Mouse (Mus musculus): ENCODE results near the gene Camk1. TPM values are rescaled to one million over a fixed set of nuclear protein-coding genes. Genes with fewer than 3 reads are reported as not detected.

Camk1 gene
- 2.4 and 4.3 TPM in 2 replicates for polyA plus RNA-seq (2012; rRNA removed)

GRCm38 (mm10) chr6:113343177-113344092, at the start of gene Camk1:
TSS of gene Camk1 (minus strand) at chr6:113343984.
- TF ChIP-seq CTCF (IDR thresholded peaks at IDR 0.05; ENCODE audit: control insufficient read depth, insufficient read depth, insufficient replicate concordance, low read depth, low read length) (no peak), POLR2A (IDR thresholded peaks at IDR 0.05; ENCODE audit: control insufficient read depth, low read depth, low read length) (0 out of 2 replicates have a peak, but pooled peaks have one; percentile 22)
- Histone ChIP-seq H3K36me3 (ENCODE audit: control insufficient read depth, insufficient read depth, low read length) (no peaks in the 10 kb centered on the region), H3K4me1 (ENCODE audit: control insufficient read depth, insufficient read depth, low read length) (peaks cover 5% of the 10 kb centered on the region), H3K4me3 (ENCODE audit: control insufficient read depth, low read depth, low read length) (peak within 1 kb of the TSS; percentile 80), H3K27ac (ENCODE audit: control insufficient read depth, insufficient read depth, low read depth, low read length) (peak within 1 kb of the TSS; percentile 7; the same call in 1 of the 2 replicates), H3K27me3 (ENCODE audit: control insufficient read depth, insufficient read depth, low read length) (no peaks in the 10 kb centered on the region)

GRCm38 (mm10) chr6:113392387-113393071, 48.7 kb upstream of the Camk1 start:
- TF ChIP-seq CTCF (IDR thresholded peaks at IDR 0.05; ENCODE audit: control insufficient read depth, insufficient read depth, insufficient replicate concordance, low read depth, low read length) = no peak
- peak; percentile 75; the same call in 1 of the 2 replicates for TF ChIP-seq POLR2A (IDR thresholded peaks at IDR 0.05; ENCODE audit: control insufficient read depth, low read depth, low read length)
- H3K36me3 ChIP-seq (ENCODE audit: control insufficient read depth, insufficient read depth, low read length) = peaks cover under 1% of the 10 kb centered on the region
- peak overlapping the region; percentile 58 for H3K27ac ChIP-seq (ENCODE audit: control insufficient read depth, insufficient read depth, low read depth, low read length)
- peaks cover 9% of the 10 kb centered on the region for H3K4me1 ChIP-seq (ENCODE audit: control insufficient read depth, insufficient read depth, low read length)
- H3K27me3 ChIP-seq (ENCODE audit: control insufficient read depth, insufficient read depth, low read length) = no peaks in the 10 kb centered on the region
- peak overlapping the region; percentile 89 for H3K4me3 ChIP-seq (ENCODE audit: control insufficient read depth, low read depth, low read length)

- peaks cover 2% of the 10 kb centered on the region for H3K36me3 ChIP-seq (ENCODE audit: control insufficient read depth, insufficient read depth, low read length)
- peak overlapping the region; percentile 89 for H3K4me3 ChIP-seq (ENCODE audit: control insufficient read depth, low read depth, low read length)
- H3K27ac ChIP-seq (ENCODE audit: control insufficient read depth, insufficient read depth, low read depth, low read length) = no peak overlapping the region
- H3K4me1 ChIP-seq (ENCODE audit: control insufficient read depth, insufficient read depth, low read length) = peaks cover 9% of the 10 kb centered on the region
- H3K27me3 ChIP-seq (ENCODE audit: control insufficient read depth, insufficient read depth, low read length) = no peaks in the 10 kb centered on the region
- TF ChIP-seq CTCF (IDR thresholded peaks at IDR 0.05; ENCODE audit: control insufficient read depth, insufficient read depth, insufficient replicate concordance, low read depth, low read length) = no peak
- no peak for TF ChIP-seq POLR2A (IDR thresholded peaks at IDR 0.05; ENCODE audit: control insufficient read depth, low read depth, low read length)
Observed at GRCm38 (mm10) chr6:113392015-113392386, 48.2 kb upstream of the Camk1 start.

- peaks cover 9% of the 10 kb centered on the region for H3K4me1 ChIP-seq (ENCODE audit: control insufficient read depth, insufficient read depth, low read length)
- no peak overlapping the region for H3K27ac ChIP-seq (ENCODE audit: control insufficient read depth, insufficient read depth, low read depth, low read length)
- H3K36me3 ChIP-seq (ENCODE audit: control insufficient read depth, insufficient read depth, low read length) = peaks cover 2% of the 10 kb centered on the region
- peak overlapping the region; percentile 89 for H3K4me3 ChIP-seq (ENCODE audit: control insufficient read depth, low read depth, low read length)
- TF ChIP-seq CTCF (IDR thresholded peaks at IDR 0.05; ENCODE audit: control insufficient read depth, insufficient read depth, insufficient replicate concordance, low read depth, low read length) (no peak), POLR2A (IDR thresholded peaks at IDR 0.05; ENCODE audit: control insufficient read depth, low read depth, low read length) (no peak)
- H3K27me3 ChIP-seq (ENCODE audit: control insufficient read depth, insufficient read depth, low read length) = no peaks in the 10 kb centered on the region
Observed at GRCm38 (mm10) chr6:113390715-113391114, 46.9 kb upstream of the Camk1 start.

- Histone ChIP-seq H3K27me3 (ENCODE audit: control insufficient read depth, insufficient read depth, low read length) (no peaks in the 10 kb centered on the region), H3K36me3 (ENCODE audit: control insufficient read depth, insufficient read depth, low read length) (peaks cover 2% of the 10 kb centered on the region), H3K4me3 (ENCODE audit: control insufficient read depth, low read depth, low read length) (peak within 1 kb of the TSS; percentile 18), H3K4me1 (ENCODE audit: control insufficient read depth, insufficient read depth, low read length) (peaks cover 9% of the 10 kb centered on the region), H3K27ac (ENCODE audit: control insufficient read depth, insufficient read depth, low read depth, low read length) (no peak within 1 kb of the TSS)
- no peak for TF ChIP-seq CTCF (IDR thresholded peaks at IDR 0.05; ENCODE audit: control insufficient read depth, insufficient read depth, insufficient replicate concordance, low read depth, low read length)
- TF ChIP-seq POLR2A (IDR thresholded peaks at IDR 0.05; ENCODE audit: control insufficient read depth, low read depth, low read length) = no peak
Observed at GRCm38 (mm10) chr6:113388960-113389359, 45.2 kb upstream of the Camk1 start, which contains the start of gene Ttll3. TSS of gene Ttll3 (plus strand) at chr6:113389260.

GRCm38 (mm10) chr6:113386025-113386424, 42.2 kb upstream of the Camk1 start:
- H3K4me1 ChIP-seq (ENCODE audit: control insufficient read depth, insufficient read depth, low read length) = no peaks in the 10 kb centered on the region
- TF ChIP-seq CTCF (IDR thresholded peaks at IDR 0.05; ENCODE audit: control insufficient read depth, insufficient read depth, insufficient replicate concordance, low read depth, low read length) (no peak), POLR2A (IDR thresholded peaks at IDR 0.05; ENCODE audit: control insufficient read depth, low read depth, low read length) (no peak)
- no peaks in the 10 kb centered on the region for H3K27me3 ChIP-seq (ENCODE audit: control insufficient read depth, insufficient read depth, low read length)
- H3K36me3 ChIP-seq (ENCODE audit: control insufficient read depth, insufficient read depth, low read length) = peaks cover 4% of the 10 kb centered on the region
- no peak overlapping the region for H3K4me3 ChIP-seq (ENCODE audit: control insufficient read depth, low read depth, low read length)
- H3K27ac ChIP-seq (ENCODE audit: control insufficient read depth, insufficient read depth, low read depth, low read length) = no peak overlapping the region

GRCm38 (mm10) chr6:113385160-113385714, 41.5 kb upstream of the Camk1 start:
- Histone ChIP-seq H3K36me3 (ENCODE audit: control insufficient read depth, insufficient read depth, low read length) (peaks cover 4% of the 10 kb centered on the region), H3K4me1 (ENCODE audit: control insufficient read depth, insufficient read depth, low read length) (no peaks in the 10 kb centered on the region), H3K27ac (ENCODE audit: control insufficient read depth, insufficient read depth, low read depth, low read length) (no peak overlapping the region), H3K4me3 (ENCODE audit: control insufficient read depth, low read depth, low read length) (no peak overlapping the region), H3K27me3 (ENCODE audit: control insufficient read depth, insufficient read depth, low read length) (no peaks in the 10 kb centered on the region)
- TF ChIP-seq CTCF (IDR thresholded peaks at IDR 0.05; ENCODE audit: control insufficient read depth, insufficient read depth, insufficient replicate concordance, low read depth, low read length) (no peak), POLR2A (IDR thresholded peaks at IDR 0.05; ENCODE audit: control insufficient read depth, low read depth, low read length) (no peak)

Measured in testis, adult 2 months (tissue).